Mouse (Mus musculus) liver, postnatal 0 days (tissue): ENCODE data around the gene Irgq.

ENCODE experiments used
- CTCF ChIP-seq: sonication (generic); IDR thresholded peaks from 2 replicates; pipeline ENCODE4 v1.5.1; 2016; ENCODE audit warnings: antibody characterized with exemption, low read depth
- EP300 ChIP-seq: IDR thresholded peaks from 2 replicates; pipeline ENCODE4 v1.6.1; 2016; ENCODE audit warnings: antibody characterized with exemption, low read depth, mild to moderate bottlenecking

- TF ChIP-seq EP300: no peak
- no peak for TF ChIP-seq CTCF
Observed at GRCm38 (mm10) chr7:24568512-24568911, 38.0 kb downstream of the Irgq start.
